Mouse (Mus musculus): Measurements from ENCODE around the gene Ifrd2. TPM values are rescaled to one million over a fixed set of nuclear protein-coding genes. Genes with fewer than 3 reads are reported as not detected.
"Not testable (repeated sequence)": the region's sequence is repeated elsewhere in the genome, so short reads cannot be mapped to it uniquely, and the experiment has no call there.

Ifrd2 gene
- total RNA-seq, 2 experiments from 2014 or later, result 33.5 to 42.7 TPM

- intact Hi-C loops (cut with DNase I; ENCODE audit: low total_unique reads), result no loop called here
- DNase-seq, result no peak
Observed at GRCm38 (mm10) chr9:107570845-107571244, 16.6 kb upstream of the Ifrd2 start.

DNA sequence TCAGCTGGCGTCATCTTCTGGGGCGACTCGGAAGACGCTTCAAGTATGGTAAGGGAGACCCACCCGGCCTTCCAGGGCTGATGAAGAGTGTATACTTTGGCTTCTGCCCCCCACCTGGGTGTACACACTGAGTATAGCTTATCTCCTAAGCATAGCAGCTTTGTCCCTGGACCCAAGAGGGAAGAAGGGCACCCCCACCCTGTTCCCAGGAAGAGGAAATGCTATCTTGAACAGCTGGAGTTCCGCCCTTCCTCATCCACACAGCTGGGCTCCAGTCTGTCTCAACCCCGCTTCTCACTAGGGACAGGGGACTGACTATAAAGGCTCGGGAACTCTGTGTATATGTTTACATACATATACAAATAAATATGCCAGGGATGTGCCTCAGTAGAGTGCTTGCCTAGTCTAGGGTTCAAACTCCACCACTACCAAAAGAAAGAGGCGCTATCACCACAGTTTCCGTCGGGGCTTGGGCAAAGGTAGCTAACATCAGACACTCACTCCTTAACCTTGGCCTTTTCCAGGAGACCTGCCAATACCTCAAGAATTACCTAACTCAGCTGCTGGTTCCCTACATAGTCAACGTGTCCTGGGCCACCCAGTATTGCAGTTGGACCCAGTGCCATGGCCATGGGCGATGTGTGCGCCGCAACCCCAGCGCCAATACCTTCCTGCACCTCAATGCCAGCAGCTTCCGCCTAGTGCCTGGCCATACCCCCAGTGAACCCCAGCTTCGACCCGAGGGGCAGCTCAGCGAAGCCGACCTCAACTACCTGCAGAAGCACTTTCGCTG is 15.7 kb upstream of the Ifrd2 start:
- intact Hi-C loops (cut with DNase I; ENCODE audit: low total_unique reads), result no loop called here
- no peak for DNase-seq

- intact Hi-C loops (cut with DNase I; ENCODE audit: low total_unique reads), result no loop called here
- DNase-seq, result no peak
Observed at GRCm38 (mm10) chr9:107572327-107572662, 15.1 kb upstream of the Ifrd2 start.

DNA sequence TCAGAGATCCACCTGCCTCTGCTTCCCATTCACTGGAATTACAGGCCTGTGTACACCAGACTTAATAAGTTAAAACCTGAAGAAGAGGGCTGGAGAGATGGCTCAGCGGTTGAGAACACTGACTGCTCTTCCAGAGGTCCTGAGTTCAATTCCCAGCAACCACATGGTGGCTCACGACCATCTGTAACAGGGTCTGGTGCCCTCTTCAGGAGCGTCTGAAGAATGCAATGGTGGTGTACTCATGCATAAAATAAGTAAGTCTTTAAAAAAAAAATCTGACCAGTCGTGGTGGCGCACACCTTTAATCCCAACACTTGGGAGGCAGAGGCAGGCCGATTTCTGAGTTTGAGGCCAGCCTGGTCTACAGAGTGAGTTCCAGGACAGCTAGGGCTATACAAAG is 13.7 kb upstream of the Ifrd2 start:
- DNase-seq; intact Hi-C loops (cut with DNase I; ENCODE audit: low total_unique reads): not testable (repeated sequence)

- intact Hi-C loops (cut with DNase I; ENCODE audit: low total_unique reads), result no loop called here
- no peak for DNase-seq
Observed at GRCm38 (mm10) chr9:107575579-107576356, 11.7 kb upstream of the Ifrd2 start.

DNA sequence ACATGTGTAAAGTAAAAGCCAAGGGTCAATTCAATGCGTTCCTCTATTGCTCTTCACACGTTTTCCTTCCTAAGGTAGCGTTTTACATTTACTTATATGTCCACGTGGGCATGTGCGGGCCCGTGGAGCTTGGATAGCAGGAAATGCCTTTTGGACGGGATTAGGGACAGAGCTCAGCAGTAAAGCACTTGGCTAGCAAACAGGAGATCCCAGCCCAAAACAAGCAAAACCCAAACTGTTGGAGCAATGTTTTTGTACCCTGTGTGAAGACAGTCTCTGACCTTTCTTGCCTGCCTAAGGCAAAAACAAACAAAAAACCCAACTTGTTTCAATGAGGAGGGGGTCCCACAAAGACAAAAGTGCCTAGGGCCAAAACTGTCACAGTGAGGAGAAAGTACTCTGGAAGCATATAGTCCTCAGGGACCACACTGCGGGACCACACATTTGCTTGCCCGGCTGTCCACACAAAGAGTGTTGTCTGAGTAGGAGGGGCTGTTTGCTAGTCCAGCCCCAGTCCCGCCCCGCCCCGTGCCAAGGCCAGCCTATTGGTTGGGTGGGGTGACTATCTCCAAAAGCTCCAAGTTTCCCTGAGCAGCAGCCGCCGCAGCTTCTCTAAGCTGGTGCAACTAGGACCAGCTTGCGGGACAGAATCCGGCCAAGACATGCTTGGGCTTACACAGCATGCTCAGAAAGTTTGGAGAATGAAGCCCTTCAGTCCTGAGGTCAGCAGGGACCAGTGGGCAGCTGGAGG is 10.9 kb upstream of the Ifrd2 start, which contains the start of gene Hyal1:
TSS of gene Hyal1 (plus strand) at position 571 of the 751 bp plus-strand sequence.
- DNase-seq, result peak; percentile 91
- intact Hi-C loops (cut with DNase I; ENCODE audit: low total_unique reads), result no loop called here

DNA sequence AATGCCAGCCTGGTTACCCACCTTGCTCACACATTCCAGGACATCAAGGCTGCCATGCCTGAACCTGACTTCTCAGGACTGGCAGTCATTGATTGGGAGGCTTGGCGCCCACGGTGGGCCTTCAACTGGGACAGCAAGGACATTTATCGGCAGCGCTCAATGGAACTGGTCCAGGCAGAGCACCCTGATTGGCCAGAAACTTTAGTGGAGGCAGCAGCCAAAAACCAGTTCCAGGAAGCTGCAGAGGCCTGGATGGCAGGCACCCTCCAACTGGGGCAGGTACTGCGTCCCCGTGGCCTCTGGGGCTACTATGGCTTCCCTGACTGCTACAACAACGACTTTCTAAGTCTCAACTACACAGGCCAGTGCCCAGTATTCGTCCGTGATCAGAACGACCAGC is 9.6 kb upstream of the Ifrd2 start:
- intact Hi-C loops (cut with DNase I; ENCODE audit: low total_unique reads), result no loop called here
- no peak for DNase-seq

DNA sequence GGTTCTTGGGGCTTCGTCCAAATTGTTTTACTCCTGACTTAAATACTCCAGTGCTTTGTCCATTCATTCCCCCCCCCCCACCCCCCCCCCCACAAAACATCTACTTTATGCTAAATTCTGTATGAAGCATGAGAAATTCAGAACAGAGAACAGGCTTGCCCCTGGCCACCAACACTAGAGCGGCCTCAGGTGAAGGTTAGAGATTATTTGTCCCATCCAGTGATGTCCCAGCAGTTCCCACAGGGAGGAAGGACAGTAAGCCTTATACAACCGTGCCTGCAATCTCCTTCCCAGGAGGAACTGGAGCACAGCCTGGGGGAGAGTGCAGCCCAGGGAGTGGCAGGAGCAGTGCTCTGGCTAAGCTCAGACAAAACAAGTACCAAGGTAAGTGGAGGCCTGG is 8.9 kb upstream of the Ifrd2 start, which contains the start of gene Naa80:
TSS of gene Naa80 (plus strand) at position 301 of the 400 bp plus-strand sequence.
- intact Hi-C loops (cut with DNase I; ENCODE audit: low total_unique reads), result no loop called here
- no peak for DNase-seq

GRCm38 (mm10) chr9:107579023-107579900 is 8.2 kb upstream of the Ifrd2 start:
- intact Hi-C loops (cut with DNase I; ENCODE audit: low total_unique reads), result no loop called here
- DNase-seq, result no peak

- DNase-seq, result peak; percentile 91
- intact Hi-C loops (cut with DNase I; ENCODE audit: low total_unique reads), result no loop called here
Observed at GRCm38 (mm10) chr9:107580501-107581317, 6.7 kb upstream of the Ifrd2 start, which contains the start of gene Hyal3. TSS of gene Hyal3 (plus strand) at chr9:107580818.

- DNase-seq, result no peak
- intact Hi-C loops (cut with DNase I; ENCODE audit: low total_unique reads), result no loop called here
Observed at GRCm38 (mm10) chr9:107581584-107581983, 5.9 kb upstream of the Ifrd2 start.

GRCm38 (mm10) chr9:107582509-107583062 is 4.9 kb upstream of the Ifrd2 start:
- DNase-seq, result no peak
- intact Hi-C loops (cut with DNase I; ENCODE audit: low total_unique reads), result no loop called here

- no peak for DNase-seq
- intact Hi-C loops (cut with DNase I; ENCODE audit: low total_unique reads), result no loop called here
Observed at GRCm38 (mm10) chr9:107583174-107583573, 4.3 kb upstream of the Ifrd2 start.

- no peak for DNase-seq
- intact Hi-C loops (cut with DNase I; ENCODE audit: low total_unique reads), result no loop called here
Observed at GRCm38 (mm10) chr9:107586504-107586903, 938 bp upstream of the Ifrd2 start.

DNA sequence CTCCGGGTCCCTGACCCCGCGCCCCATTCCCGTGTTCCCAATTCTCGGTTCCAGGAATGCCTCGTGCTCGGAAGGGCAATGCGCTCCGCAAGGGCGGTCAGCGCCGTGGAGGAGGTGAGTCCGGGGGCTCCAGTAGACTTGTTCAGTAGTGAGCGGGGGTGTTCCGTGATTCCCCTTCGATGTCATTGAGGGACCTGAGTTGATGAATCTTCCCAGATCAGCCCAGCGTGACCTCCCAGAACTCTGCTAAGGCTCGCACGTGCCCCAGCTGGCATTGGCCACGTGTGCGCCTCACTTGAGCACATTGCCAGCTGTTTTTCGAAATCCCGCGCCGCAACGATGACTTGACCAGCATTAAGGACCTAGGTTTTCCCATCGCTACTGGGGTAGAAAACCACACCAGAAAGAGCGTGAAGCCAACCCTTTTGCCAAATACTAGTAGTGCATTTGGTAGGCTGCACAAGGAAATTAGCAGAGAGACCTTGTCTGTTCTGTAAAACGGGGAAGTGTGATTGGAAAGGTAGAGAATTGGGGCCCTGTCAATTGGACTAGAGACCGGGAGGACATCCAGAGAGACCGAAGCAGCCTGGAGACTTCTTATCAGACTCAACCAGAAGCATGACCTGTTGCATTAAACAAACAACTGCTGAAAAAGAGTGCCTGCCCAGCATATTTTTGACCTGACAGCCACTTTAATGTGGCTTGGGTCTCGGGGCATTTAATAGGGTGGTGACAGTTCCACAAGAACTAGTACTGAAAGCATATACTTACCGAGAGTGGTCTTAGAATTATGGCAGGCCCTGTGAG is 594 bp downstream of the Ifrd2 start:
- DNase-seq, result peak; percentile 56
- intact Hi-C loops (cut with DNase I; ENCODE audit: low total_unique reads), result no loop called here

- peak; percentile 66 for DNase-seq
- intact Hi-C loops (cut with DNase I; ENCODE audit: low total_unique reads), result no loop called here
Observed at GRCm38 (mm10) chr9:107590058-107590772, 2.8 kb downstream of the Ifrd2 start.

- intact Hi-C loops (cut with DNase I; ENCODE audit: low total_unique reads), result no loop called here
- no peak for DNase-seq
Observed at GRCm38 (mm10) chr9:107590773-107591060, 3.3 kb downstream of the Ifrd2 start.
